Mouse (Mus musculus): Measurements from ENCODE around the gene Fbxo31. TPM values are rescaled to one million over a fixed set of nuclear protein-coding genes. Genes with fewer than 3 reads are reported as not detected.

Fbxo31 gene
- polyA plus RNA-seq, 1 experiment from 2014 or later, result 19.6 TPM

- Histone ChIP-seq H3K27me3 (replicated peaks) (peaks cover 34% of the 10 kb centered on the region), H3K9me3 (replicated peaks) (no peaks in the 10 kb centered on the region), H3K36me3 (no peaks in the 10 kb centered on the region; the same call in 1 of the 2 replicates), H3K4me3 (no peak within 1 kb of the TSS), H3K27ac (no peak within 1 kb of the TSS), H3K4me1 (no peaks in the 10 kb centered on the region), H3K4me2 (no peak within 1 kb of the TSS), H3K9ac (no peak within 1 kb of the TSS)
- WGBS (ENCODE audit: insufficient replicate concordance), result 71% methylated on average over 12 of the region's 12 CpGs
- ATAC-seq, result no peak
These were observed 34.3 kb downstream of the Fbxo31 start, which contains the start of gene 1700018B08Rik for GRCm38 (mm10) chr8:121544276-121544785. Gene 1700018B08Rik (minus strand): TSS chr8:121544320.

- 59% methylated on average over 13 of the region's 13 CpGs for WGBS (ENCODE audit: insufficient replicate concordance)
These were observed 35.7 kb downstream of the Fbxo31 start for GRCm38 (mm10) chr8:121542901-121543300.

GRCm38 (mm10) chr8:121541862-121542261 is 36.7 kb downstream of the Fbxo31 start:
- Histone ChIP-seq H3K4me2 (no peak overlapping the region), H3K4me3 (no peak overlapping the region), H3K4me1 (no peaks in the 10 kb centered on the region), H3K27me3 (replicated peaks) (peaks cover 37% of the 10 kb centered on the region), H3K9me3 (replicated peaks) (no peaks in the 10 kb centered on the region), H3K36me3 (no peaks in the 10 kb centered on the region), H3K27ac (no peak overlapping the region), H3K9ac (no peak overlapping the region)
- no peak for ATAC-seq
- 62% methylated on average over 19 of the region's 19 CpGs for WGBS (ENCODE audit: insufficient replicate concordance)

More at GRCm38 (mm10) chr8:121542901-121543300, 35.7 kb downstream of the Fbxo31 start:
- H3K9ac ChIP-seq, result no peak overlapping the region
- H3K36me3 ChIP-seq, result no peaks in the 10 kb centered on the region
- H3K4me1 ChIP-seq, result no peaks in the 10 kb centered on the region
- H3K4me3 ChIP-seq, result no peak overlapping the region
- H3K27me3 ChIP-seq (replicated peaks), result peaks cover 37% of the 10 kb centered on the region
- no peak overlapping the region for H3K4me2 ChIP-seq
- H3K9me3 ChIP-seq (replicated peaks), result no peaks in the 10 kb centered on the region
- ATAC-seq, result no peak
- no peak overlapping the region for H3K27ac ChIP-seq

- 39% methylated on average over 5 of the region's 5 CpGs for WGBS (ENCODE audit: insufficient replicate concordance)
- no peaks in the 10 kb centered on the region for H3K9me3 ChIP-seq (replicated peaks)
- H3K9ac ChIP-seq, result no peak overlapping the region
- no peaks in the 10 kb centered on the region for H3K4me1 ChIP-seq
- no peak overlapping the region for H3K4me3 ChIP-seq
- H3K27ac ChIP-seq, result no peak overlapping the region
- no peak for ATAC-seq
- H3K27me3 ChIP-seq (replicated peaks), result peaks cover 19% of the 10 kb centered on the region; the same call in 1 of the 2 replicates
- no peak overlapping the region for H3K4me2 ChIP-seq
- no peaks in the 10 kb centered on the region for H3K36me3 ChIP-seq
These were observed 46.2 kb downstream of the Fbxo31 start for GRCm38 (mm10) chr8:121532381-121532780.

GRCm38 (mm10) chr8:121530639-121531038 is 48.0 kb downstream of the Fbxo31 start:
- WGBS (ENCODE audit: insufficient replicate concordance), result 66% methylated on average over 10 of the region's 10 CpGs
- no peak overlapping the region for H3K9ac ChIP-seq
- H3K27ac ChIP-seq, result no peak overlapping the region
- no peaks in the 10 kb centered on the region for H3K9me3 ChIP-seq (replicated peaks)
- H3K4me3 ChIP-seq, result no peak overlapping the region
- no peaks in the 10 kb centered on the region for H3K4me1 ChIP-seq
- no peaks in the 10 kb centered on the region for H3K36me3 ChIP-seq
- no peak for ATAC-seq
- peaks cover 19% of the 10 kb centered on the region; the same call in 1 of the 2 replicates for H3K27me3 ChIP-seq (replicated peaks)
- H3K4me2 ChIP-seq, result no peak overlapping the region

- H3K4me3 ChIP-seq, result no peak overlapping the region
- no peaks in the 10 kb centered on the region for H3K4me1 ChIP-seq
- H3K4me2 ChIP-seq, result no peak overlapping the region
- no peak overlapping the region for H3K27ac ChIP-seq
- no peaks in the 10 kb centered on the region for H3K9me3 ChIP-seq (replicated peaks)
- WGBS (ENCODE audit: insufficient replicate concordance), result 80% methylated on average over 15 of the region's 15 CpGs
- peaks cover 19% of the 10 kb centered on the region; the same call in 1 of the 2 replicates for H3K27me3 ChIP-seq (replicated peaks)
- H3K9ac ChIP-seq, result no peak overlapping the region
- H3K36me3 ChIP-seq, result no peaks in the 10 kb centered on the region
- ATAC-seq, result no peak
These were observed 49.8 kb downstream of the Fbxo31 start for GRCm38 (mm10) chr8:121528790-121529189.

- H3K36me3 ChIP-seq, result no peaks in the 10 kb centered on the region
- H3K4me2 ChIP-seq, result no peak overlapping the region
- no peak overlapping the region for H3K9ac ChIP-seq
- H3K4me3 ChIP-seq, result no peak overlapping the region
- no peaks in the 10 kb centered on the region for H3K4me1 ChIP-seq
- H3K9me3 ChIP-seq (replicated peaks), result no peaks in the 10 kb centered on the region
- ATAC-seq, result no peak
- no peak overlapping the region for H3K27ac ChIP-seq
- peaks cover 21% of the 10 kb centered on the region; the same call in 1 of the 2 replicates for H3K27me3 ChIP-seq (replicated peaks)
- WGBS (ENCODE audit: insufficient replicate concordance), result 62% methylated on average over 9 of the region's 9 CpGs
These were observed 50.9 kb downstream of the Fbxo31 start for GRCm38 (mm10) chr8:121527751-121528150.

GRCm38 (mm10) chr8:121526811-121527550 is 51.6 kb downstream of the Fbxo31 start:
- H3K4me3 ChIP-seq, result no peak overlapping the region
- 62% methylated on average over 6 of the region's 6 CpGs for WGBS (ENCODE audit: insufficient replicate concordance)
- H3K4me1 ChIP-seq, result no peaks in the 10 kb centered on the region
- ATAC-seq, result no peak
- H3K36me3 ChIP-seq, result no peaks in the 10 kb centered on the region
- no peaks in the 10 kb centered on the region for H3K9me3 ChIP-seq (replicated peaks)
- no peak overlapping the region for H3K27ac ChIP-seq
- peaks cover 20% of the 10 kb centered on the region; the same call in 1 of the 2 replicates for H3K27me3 ChIP-seq (replicated peaks)
- H3K9ac ChIP-seq, result no peak overlapping the region
- no peak overlapping the region for H3K4me2 ChIP-seq

GRCm38 (mm10) chr8:121525111-121525818 is 53.3 kb downstream of the Fbxo31 start:
- no peak overlapping the region for H3K27ac ChIP-seq
- H3K9me3 ChIP-seq (replicated peaks), result no peaks in the 10 kb centered on the region
- 52% methylated on average over 18 of the region's 18 CpGs for WGBS (ENCODE audit: insufficient replicate concordance)
- no peak overlapping the region for H3K4me3 ChIP-seq
- ATAC-seq, result no peak
- no peak overlapping the region for H3K4me2 ChIP-seq
- H3K9ac ChIP-seq, result no peak overlapping the region
- no peaks in the 10 kb centered on the region for H3K4me1 ChIP-seq
- H3K36me3 ChIP-seq, result no peaks in the 10 kb centered on the region
- 0 out of 2 replicates have a peak, but pooled peaks cover 7% of the 10 kb centered on the region for H3K27me3 ChIP-seq (replicated peaks)

GRCm38 (mm10) chr8:121513429-121513828 is 65.2 kb downstream of the Fbxo31 start:
- H3K36me3 ChIP-seq, result no peaks in the 10 kb centered on the region
- 8% methylated on average over 12 of the region's 12 CpGs for WGBS (ENCODE audit: insufficient replicate concordance)
- no peak overlapping the region for H3K27ac ChIP-seq
- H3K4me2 ChIP-seq, result no peak overlapping the region
- no peaks in the 10 kb centered on the region for H3K4me1 ChIP-seq
- no peak for ATAC-seq
- no peaks in the 10 kb centered on the region for H3K9me3 ChIP-seq (replicated peaks)
- H3K9ac ChIP-seq, result no peak overlapping the region
- H3K27me3 ChIP-seq (replicated peaks), result peaks cover 27% of the 10 kb centered on the region; the same call in 1 of the 2 replicates
- no peak overlapping the region for H3K4me3 ChIP-seq

GRCm38 (mm10) chr8:121511751-121512150 is 66.9 kb downstream of the Fbxo31 start:
- no peaks in the 10 kb centered on the region for H3K9me3 ChIP-seq (replicated peaks)
- no peak overlapping the region for H3K4me3 ChIP-seq
- no peak for ATAC-seq
- H3K27me3 ChIP-seq (replicated peaks), result peaks cover 30% of the 10 kb centered on the region; the same call in 1 of the 2 replicates
- WGBS (ENCODE audit: insufficient replicate concordance), result 51% methylated on average over 9 of the region's 9 CpGs
- no peaks in the 10 kb centered on the region for H3K36me3 ChIP-seq
- no peak overlapping the region for H3K4me2 ChIP-seq
- H3K27ac ChIP-seq, result no peak overlapping the region
- no peak overlapping the region for H3K9ac ChIP-seq
- H3K4me1 ChIP-seq, result no peaks in the 10 kb centered on the region
